ENCODE assay signal across 8 mouse cellular contexts in genomic region chr17:12205015-12205693, GRCm38 (mm10).
DNase-seq lines count a peak whose midpoint lies in the region; ATAC-seq and TF ChIP-seq lines count a peak whose summit lies in the region.

No protein-coding gene starts in this region.

- H3K27me3 ChIP-seq in heart, embryonic 10.5 days (ENCODE audit: insufficient read depth, poor library complexity, severe bottlenecking): no peaks in the 10 kb centered on the region
- no peaks in the 10 kb centered on the region for H3K27me3 ChIP-seq in CH12.LX (replicated peaks)
- H3K27me3 ChIP-seq in erythroblast, embryonic 14.5 days (ENCODE audit: control insufficient read depth): no peaks in the 10 kb centered on the region
- H3K27me3 ChIP-seq in liver, embryonic 15.5 days: no peaks in the 10 kb centered on the region

- in situ Hi-C loops in CH12.LX (cut with MboI; ENCODE audit: low pct_ligation_motif_present, low pct_unique_long_range_greater_than_20kb, low sequenced_read_pairs): no loop called here

- WGBS in heart, embryonic 10.5 days: 29% methylated on average over 10 of the region's 10 CpGs
- WGBS in liver, embryonic 15.5 days (ENCODE audit: insufficient replicate concordance): 17% methylated on average over 10 of the region's 10 CpGs

- H3K36me3 ChIP-seq in heart, embryonic 10.5 days: no peaks in the 10 kb centered on the region
- H3K36me3 ChIP-seq in CH12.LX (replicated peaks in 1 of 2; ENCODE audit: control insufficient read depth in 1 of 2, insufficient read depth in 1 of 2, low read length in 1 of 2): peaks cover 14 to 63% of the 10 kb centered on the region in 2 experiments
- peaks cover 88% of the 10 kb centered on the region for H3K36me3 ChIP-seq in erythroblast, embryonic 14.5 days (ENCODE audit: control insufficient read depth)
- H3K36me3 ChIP-seq in liver, embryonic 15.5 days (replicated peaks): peaks cover 31% of the 10 kb centered on the region

- no peak overlapping the region for H3K4me3 ChIP-seq in heart, embryonic 10.5 days
- H3K4me3 ChIP-seq in CH12.LX (replicated peaks in 1 of 3; ENCODE audit: low read depth in 2 of 3, low read length in 2 of 3, poor library complexity in 1 of 3): peak overlapping the region in 1 of 3 experiments; percentile 2
- H3K4me3 ChIP-seq in erythroblast, embryonic 14.5 days (replicated peaks): peak overlapping the region; percentile 50
- peak overlapping the region; percentile 35 for H3K4me3 ChIP-seq in liver, embryonic 15.5 days (replicated peaks)

- TF ChIP-seq RAD21 in CH12.LX (IDR thresholded peaks at IDR 0.05; ENCODE audit: low read depth, low read length): no peak

- peak overlapping the region; percentile 84 for H3K27ac ChIP-seq in heart, embryonic 10.5 days
- peak overlapping the region; percentile 84 for H3K27ac ChIP-seq in CH12.LX (ENCODE audit: insufficient read depth, low read depth)
- H3K27ac ChIP-seq in liver, embryonic 15.5 days (replicated peaks): peak overlapping the region; percentile 100

- H3K4me1 ChIP-seq in heart, embryonic 10.5 days: peaks cover 49% of the 10 kb centered on the region
- peaks cover 60 to 99% of the 10 kb centered on the region in 2 experiments for H3K4me1 ChIP-seq in CH12.LX (ENCODE audit: control insufficient read depth in 1 of 2, insufficient read depth in 2 of 2)
- H3K4me1 ChIP-seq in erythroblast, embryonic 14.5 days (ENCODE audit: control insufficient read depth): peaks cover 100% of the 10 kb centered on the region
- peaks cover 99% of the 10 kb centered on the region for H3K4me1 ChIP-seq in liver, embryonic 15.5 days (replicated peaks)

- peak; percentile 93 for DNase-seq in heart, embryonic 10.5 days (ENCODE audit: low spot score)
- no peak for DNase-seq in heart, postnatal 4 days
- DNase-seq in CH12.LX (ENCODE audit: extremely low read depth): no peak
- no peak for DNase-seq in frontal cortex, postnatal 25 days (ENCODE audit: low spot score in 2 of 2)
- no peak for DNase-seq in right cerebral cortex, adult 18-20 months
- DNase-seq in embryo, embryonic 11 days: no peak

- peak overlapping the region; percentile 63; the same call in 1 of the 2 replicates for H3K4me2 ChIP-seq in CH12.LX (ENCODE audit: insufficient read depth, low read depth, poor library complexity, severe bottlenecking)
- H3K4me2 ChIP-seq in liver, embryonic 15.5 days: peak overlapping the region; percentile 72

- ATAC-seq in liver, embryonic 15.5 days (ENCODE audit: insufficient read depth): peak; percentile 84

- no peak for TF ChIP-seq EP300 in CH12.LX (IDR thresholded peaks at IDR 0.05; ENCODE audit: low read length)

- peaks cover 2% of the 10 kb centered on the region for H3K79me2 ChIP-seq in CH12.LX (replicated peaks; ENCODE audit: control insufficient read depth, extremely low read depth, insufficient read depth, poor library complexity, severe bottlenecking)

- dilution Hi-C loops in CH12.LX (cut with MboI; ENCODE audit: extremely low pct_ligation_motif_present, extremely low pct_unique_long_range_greater_than_20kb, low sequenced_read_pairs): no loop called here

- H3K9me3 ChIP-seq in heart, embryonic 10.5 days: no peaks in the 10 kb centered on the region
- no peaks in the 10 kb centered on the region for H3K9me3 ChIP-seq in CH12.LX (replicated peaks; ENCODE audit: low read length)
- no peaks in the 10 kb centered on the region for H3K9me3 ChIP-seq in erythroblast, embryonic 14.5 days (ENCODE audit: control insufficient read depth, low read length)
- no peaks in the 10 kb centered on the region for H3K9me3 ChIP-seq in liver, embryonic 15.5 days (replicated peaks)

- no peak overlapping the region for H3K9ac ChIP-seq in CH12.LX (ENCODE audit: insufficient read depth, low read depth)
- peak overlapping the region; percentile 76 for H3K9ac ChIP-seq in liver, embryonic 15.5 days

- peak; percentile 30; the same call in 1 of the 2 replicates for TF ChIP-seq POLR2A in CH12.LX (IDR thresholded peaks at IDR 0.05; ENCODE audit: low read depth, low read length)

- no peak for TF ChIP-seq CTCF in CH12.LX (conservative IDR thresholded peaks at IDR 0.05 in 1 of 2, IDR thresholded peaks at IDR 0.05 in 1 of 2; ENCODE audit: low read depth in 2 of 2, low read length in 2 of 2)

TF ChIP-seq in CH12.LX, 34 proteins besides CTCF, POLR2A, EP300 and RAD21:
- TF ChIP-seq MAFK (IDR thresholded peaks at IDR 0.05; ENCODE audit: insufficient replicate concordance, low read length) (no peak), MEF2A (IDR thresholded peaks at IDR 0.05; ENCODE audit: borderline replicate concordance, low read depth, low read length) (peak; percentile 32; the same call in 1 of the 2 replicates), MAX (IDR thresholded peaks at IDR 0.05; ENCODE audit: low read length) (no peak)
TF ChIP-seq in CH12.LX: peak in this region for 1.
